Mouse (Mus musculus) induced T-regulatory cell, adult 2 months (primary cell): ENCODE measurements around the gene Nptx1.

Experiments
- DNase-seq: peaks from one replicate; pipeline ENCODE4 v3.0.0-alpha.2; 2012; ENCODE audit warnings: low read depth

The Nptx1 gene

GRCm38 (mm10) chr11:119491690-119492087 is 55.9 kb downstream of the Nptx1 start:
- no peak for DNase-seq

DNA sequence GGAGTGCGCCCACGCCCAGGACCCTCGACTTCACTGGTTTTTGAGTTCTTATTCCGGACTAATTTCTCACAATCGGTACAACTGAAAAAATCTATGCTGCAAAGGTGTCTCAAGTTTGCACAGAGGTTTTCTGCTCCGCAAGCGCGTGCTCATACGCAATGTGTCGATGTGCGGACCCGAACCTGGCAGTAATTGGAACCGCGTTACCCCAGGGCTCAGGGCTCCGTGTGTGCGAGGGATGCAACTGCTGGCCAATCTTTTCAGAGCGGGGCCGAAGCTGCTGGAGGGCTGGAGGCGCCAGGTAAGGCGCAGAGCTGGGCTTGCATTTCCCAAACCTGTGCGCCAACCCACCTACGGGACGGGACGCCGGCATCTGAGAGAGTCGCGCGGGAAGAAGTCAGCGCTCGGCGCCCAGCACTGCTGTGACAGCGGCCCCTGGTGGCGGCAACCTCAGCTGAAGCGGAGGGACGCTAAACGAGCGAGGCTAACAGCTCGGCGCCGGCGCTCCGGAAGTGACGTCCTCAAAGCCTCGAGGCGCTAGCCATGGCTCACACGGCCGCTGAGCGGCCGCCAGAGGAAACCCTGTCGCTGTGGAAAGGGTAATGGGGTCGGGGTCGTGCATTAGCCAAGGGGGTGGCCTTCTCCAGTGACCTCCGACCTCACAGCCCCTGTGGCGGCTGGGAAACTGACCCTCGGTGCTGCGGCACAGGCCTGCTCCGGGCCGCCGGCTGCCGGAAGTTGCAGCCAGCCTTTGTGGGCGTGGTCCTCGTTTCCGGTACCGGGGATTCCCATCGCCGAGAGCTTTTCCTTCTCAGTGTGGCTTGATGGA is 56.5 kb downstream of the Nptx1 start, which contains the start of gene Endov:
Gene Endov, plus strand, starts transcription at position 487 of the 829 bp plus-strand sequence.
- DNase-seq = peak; percentile 99
